Mouse (Mus musculus): ENCODE results near the gene Arid1b.

- TF ChIP-seq CTCF (IDR thresholded peaks at IDR 0.05; ENCODE audit: control insufficient read depth, insufficient read depth, insufficient read length) (no peak), FOSL1 (IDR thresholded peaks at IDR 0.05; ENCODE audit: insufficient read depth, low read length, poor library complexity, severe bottlenecking) (no peak), MAX (IDR thresholded peaks at IDR 0.05) (no peak)
These were observed 383.8 kb downstream of the Arid1b start for GRCm38 (mm10) chr17:5377930-5378310.
